Mouse (Mus musculus): ENCODE measurements at regions not wholly inside any gene's neighbourhood (a gene's known extent, or its start where the extent isn't known, plus 50 kb on each side); places are given as distances from the start of the nearest gene placed in this dataset.

- ChIA-PET CTCF (interaction anchor here in 1 of 4 experiments (0.5 to 0.6 kb wide), 2 partner anchors 8 to 261 kb away, joined by 3 to 5 read pairs; no protein-coding TSS in a partner anchor), POLR2A (interaction anchor here in 2 of 4 experiments (0.8 to 1.7 kb wide), 5 partner anchors 11 to 212 kb away, joined by 3 to 4 read pairs (median 4); no protein-coding TSS in a partner anchor)
Measured at GRCm38 (mm10) chr5:53376856-53377255, 89.1 kb upstream of the Rbpj start.

- POLR2A ChIA-PET, result interaction anchor here (0.6 to 1.7 kb wide), 10 partner anchors 12 to 232 kb away, joined by 3 to 4 read pairs (median 3); no protein-coding TSS in a partner anchor
- CTCF ChIA-PET, result interaction anchor here in 3 of 4 experiments (0.5 to 1.0 kb wide), 4 partner anchors 9 to 261 kb away, joined by 3 to 5 read pairs (median 3); no protein-coding TSS in a partner anchor
Measured at GRCm38 (mm10) chr5:53377698-53378097, 88.3 kb upstream of the Rbpj start.

- ChIA-PET CTCF (interaction anchor here in 1 of 4 experiments (1.0 kb wide), 1 partner anchor 23 kb away, joined by 3 read pairs; no protein-coding TSS in a partner anchor), POLR2A (interaction anchor here (0.6 to 1.7 kb wide), 8 partner anchors 12 to 231 kb away, joined by 3 to 4 read pairs (median 3); no protein-coding TSS in a partner anchor)
Measured at GRCm38 (mm10) chr5:53378106-53378505, 87.8 kb upstream of the Rbpj start.

- ChIA-PET CTCF (no interaction called here), POLR2A (interaction anchor here in 1 of 4 experiments (1.4 kb wide), 1 partner anchor 218 kb away, joined by 3 read pairs; no protein-coding TSS in a partner anchor)
Measured at GRCm38 (mm10) chr5:53378599-53378998, 87.4 kb upstream of the Rbpj start.

- ChIA-PET CTCF (interaction anchor here in 1 of 4 experiments (0.8 to 1.1 kb wide), 2 partner anchors 215 to 299 kb away, joined by 3 read pairs; no protein-coding TSS in a partner anchor), POLR2A (interaction anchor here in 1 of 4 experiments (0.6 kb wide), 1 partner anchor 256 kb away, joined by 6 read pairs; no protein-coding TSS in a partner anchor)
Measured at GRCm38 (mm10) chr5:53379612-53380011, 86.3 kb upstream of the Rbpj start.

GRCm38 (mm10) chr5:53380203-53380602, 85.7 kb upstream of the Rbpj start:
- ChIA-PET CTCF (interaction anchor here in 2 of 4 experiments (0.8 to 1.1 kb wide), 3 partner anchors 214 to 308 kb away, joined by 3 read pairs; no protein-coding TSS in a partner anchor), POLR2A (interaction anchor here in 2 of 4 experiments (0.6 to 0.7 kb wide), 2 partner anchors 209 to 257 kb away, joined by 3 to 6 read pairs; no protein-coding TSS in a partner anchor)

- ChIA-PET CTCF (interaction anchor here in 2 of 4 experiments (0.6 kb wide), 2 partner anchors 20 to 230 kb away, joined by 3 to 4 read pairs; no protein-coding TSS in a partner anchor), POLR2A (interaction anchor here in 2 of 4 experiments (0.7 to 1.2 kb wide), 2 partner anchors 9 to 12 kb away, joined by 3 to 6 read pairs; no protein-coding TSS in a partner anchor)
Measured at GRCm38 (mm10) chr5:53381492-53382199, 84.3 kb upstream of the Rbpj start.

GRCm38 (mm10) chr5:53384026-53384425, 81.9 kb upstream of the Rbpj start:
- POLR2A ChIA-PET, result interaction anchor here in 2 of 4 experiments (0.8 to 1.4 kb wide), 3 partner anchors 10 to 288 kb away, joined by 3 to 4 read pairs (median 3); no protein-coding TSS in a partner anchor
- CTCF ChIA-PET, result no interaction called here

- ChIA-PET CTCF (no interaction called here), POLR2A (no interaction called here)
Measured at GRCm38 (mm10) chr5:53385513-53386148, 80.3 kb upstream of the Rbpj start.

- CTCF ChIA-PET, result no interaction called here
Measured at GRCm38 (mm10) chr5:53393571-53393970, 72.4 kb upstream of the Rbpj start.

GRCm38 (mm10) chr5:53394560-53394959, 71.4 kb upstream of the Rbpj start:
- CTCF ChIA-PET, result no interaction called here

More at GRCm38 (mm10) chr5:53393571-53393970, 72.4 kb upstream of the Rbpj start:
- POLR2A ChIA-PET, result interaction anchor here in 1 of 4 experiments (0.9 to 1.5 kb wide), 3 partner anchors 9 to 15 kb away, joined by 3 to 6 read pairs (median 4); no protein-coding TSS in a partner anchor

GRCm38 (mm10) chr5:53398428-53399058, 67.4 kb upstream of the Rbpj start:
- ChIA-PET POLR2A (no interaction called here), CTCF (no interaction called here)

More at GRCm38 (mm10) chr5:53394560-53394959, 71.4 kb upstream of the Rbpj start:
- POLR2A ChIA-PET, result interaction anchor here in 3 of 4 experiments (0.9 to 1.5 kb wide), 5 partner anchors 10 to 194 kb away, joined by 3 to 6 read pairs (median 3); no protein-coding TSS in a partner anchor

- ChIA-PET CTCF (interaction anchor here in 1 of 4 experiments (0.5 kb wide), 1 partner anchor 27 kb away, joined by 3 read pairs; no protein-coding TSS in a partner anchor), POLR2A (no interaction called here)
Measured at GRCm38 (mm10) chr5:53401093-53401492, 64.9 kb upstream of the Rbpj start.

GRCm38 (mm10) chr5:53402022-53402421, 63.9 kb upstream of the Rbpj start:
- POLR2A ChIA-PET, result interaction anchor here in 1 of 4 experiments (1.4 kb wide), 1 partner anchor 49 kb away, joined by 3 read pairs; no protein-coding TSS in a partner anchor
- CTCF ChIA-PET, result interaction anchor here in 1 of 4 experiments (0.6 kb wide), 1 partner anchor 546 kb away, joined by 4 read pairs; no protein-coding TSS in a partner anchor

- CTCF ChIA-PET, result interaction anchor here in 1 of 4 experiments (0.6 kb wide), 1 partner anchor 547 kb away, joined by 4 read pairs; no protein-coding TSS in a partner anchor
Measured at GRCm38 (mm10) chr5:53402619-53403151, 63.3 kb upstream of the Rbpj start.

GRCm38 (mm10) chr5:53405929-53406328, 60.0 kb upstream of the Rbpj start:
- POLR2A ChIA-PET, result interaction anchor here in 1 of 4 experiments (0.7 kb wide), 2 partner anchors 43 kb away, joined by 3 to 4 read pairs; no protein-coding TSS in a partner anchor

More at GRCm38 (mm10) chr5:53402619-53403151, 63.3 kb upstream of the Rbpj start:
- POLR2A ChIA-PET, result interaction anchor here in 1 of 4 experiments (1.4 kb wide), 1 partner anchor 48 kb away, joined by 3 read pairs; no protein-coding TSS in a partner anchor

GRCm38 (mm10) chr5:53407646-53408045, 58.3 kb upstream of the Rbpj start:
- POLR2A ChIA-PET, result interaction anchor here in 2 of 4 experiments (0.9 to 1.2 kb wide), 4 partner anchors 10 to 19 kb away, joined by 3 to 4 read pairs (median 4); no protein-coding TSS in a partner anchor
- CTCF ChIA-PET, result no interaction called here

More at GRCm38 (mm10) chr5:53405929-53406328, 60.0 kb upstream of the Rbpj start:
- CTCF ChIA-PET, result interaction anchor here in 1 of 4 experiments (0.6 kb wide), 1 partner anchor 265 kb away, joined by 3 read pairs; no protein-coding TSS in a partner anchor
